Mouse (Mus musculus): ENCODE results near the gene Cngb1.

The Cngb1 gene

DNA sequence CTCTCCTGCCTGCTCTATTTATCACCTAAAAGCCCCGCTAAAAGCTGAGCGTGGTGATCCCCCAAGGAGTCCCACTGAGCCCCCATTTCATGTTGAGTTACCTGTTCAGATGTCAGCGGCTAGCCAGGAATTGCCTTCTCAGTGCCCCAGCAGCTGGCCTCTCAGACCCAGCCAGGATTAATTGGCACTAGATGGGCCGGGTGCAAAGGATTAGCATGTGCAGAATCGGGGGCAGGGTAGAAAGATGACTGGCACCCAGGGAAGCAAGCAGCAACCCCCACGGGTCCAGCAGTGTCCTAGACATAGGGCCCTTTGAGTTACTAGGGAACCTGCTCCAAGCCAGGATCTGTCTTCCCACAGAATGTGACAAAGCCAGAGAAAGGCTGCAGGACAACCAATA, at the start of gene Cngb1:
Cngb1 (minus strand) TSS at position 155 of the 400 bp plus-strand sequence.
- no peak for DNase-seq (ENCODE audit: low spot score in 2 of 2)

DNA sequence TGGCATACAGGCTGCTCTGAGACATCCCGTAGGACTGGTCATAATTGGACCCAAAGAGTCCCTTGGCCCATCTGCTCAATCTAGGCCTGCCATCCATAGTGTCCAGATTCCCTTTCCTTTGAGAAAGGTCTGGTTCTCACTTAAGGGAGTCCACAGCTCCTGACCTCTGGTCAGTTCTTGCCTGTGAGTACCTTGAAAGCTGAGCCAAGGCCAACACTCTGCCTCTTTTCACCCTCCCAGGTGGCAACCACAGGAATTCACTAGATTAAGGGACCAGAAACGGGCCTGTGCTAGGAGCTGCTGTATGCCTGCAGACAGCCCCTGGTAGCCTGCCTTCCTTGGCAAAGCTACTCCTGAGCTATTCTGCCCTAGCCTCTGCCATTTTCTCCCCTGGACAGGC, 48.2 kb upstream of the Cngb1 start:
- DNase-seq (ENCODE audit: low spot score in 2 of 2), result no peak

DNA sequence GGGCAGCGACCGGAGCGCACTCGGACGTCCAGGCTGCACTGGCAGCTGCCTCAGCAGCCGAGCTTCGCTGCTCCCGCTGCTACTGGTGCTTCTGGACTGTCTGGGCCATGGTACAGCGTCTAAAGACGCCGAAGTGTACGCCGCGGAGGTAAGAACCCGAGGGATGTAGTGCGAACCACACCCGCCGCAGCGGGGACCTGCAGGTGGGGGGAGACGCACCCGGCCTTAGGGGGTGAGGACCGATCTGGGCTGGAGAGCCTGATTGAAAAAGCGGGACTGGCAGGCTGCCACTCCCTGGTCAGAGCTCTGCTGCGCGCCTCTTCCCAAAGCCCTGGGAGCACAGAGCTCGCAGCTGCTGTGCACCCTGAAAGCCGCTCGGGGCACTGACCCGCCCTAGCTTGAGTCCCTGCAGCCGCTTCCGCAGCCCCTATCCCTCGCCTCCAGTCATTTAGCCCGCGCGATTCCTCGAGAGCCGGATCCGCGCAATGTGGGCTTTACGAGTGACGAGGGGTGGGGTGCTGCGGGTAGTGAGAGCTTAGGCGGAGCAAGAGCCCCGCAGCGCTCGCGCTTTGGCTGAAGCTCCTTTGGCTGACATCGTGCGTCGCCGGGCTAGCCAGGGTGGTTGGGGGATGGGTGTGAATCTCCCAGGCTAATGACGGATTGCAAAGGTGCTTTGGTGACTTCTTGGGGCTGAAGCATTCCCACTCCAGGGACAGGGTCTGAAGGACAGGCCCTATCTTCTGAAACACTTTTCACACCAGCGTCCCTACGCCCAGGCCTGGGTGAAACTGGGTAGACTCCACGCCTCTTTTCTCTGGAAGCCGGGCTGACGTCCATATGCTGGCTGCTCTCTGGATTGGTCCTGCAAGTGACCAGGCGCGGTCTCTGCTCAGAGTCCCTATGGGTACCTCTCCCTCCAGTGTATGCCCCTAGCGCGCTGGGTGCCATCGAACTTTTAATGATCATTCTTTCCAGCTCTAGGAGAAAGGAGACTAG, 46.8 kb upstream of the Cngb1 start:
- peak; percentile 27 to 35 for DNase-seq (ENCODE audit: low spot score in 2 of 2)

DNA sequence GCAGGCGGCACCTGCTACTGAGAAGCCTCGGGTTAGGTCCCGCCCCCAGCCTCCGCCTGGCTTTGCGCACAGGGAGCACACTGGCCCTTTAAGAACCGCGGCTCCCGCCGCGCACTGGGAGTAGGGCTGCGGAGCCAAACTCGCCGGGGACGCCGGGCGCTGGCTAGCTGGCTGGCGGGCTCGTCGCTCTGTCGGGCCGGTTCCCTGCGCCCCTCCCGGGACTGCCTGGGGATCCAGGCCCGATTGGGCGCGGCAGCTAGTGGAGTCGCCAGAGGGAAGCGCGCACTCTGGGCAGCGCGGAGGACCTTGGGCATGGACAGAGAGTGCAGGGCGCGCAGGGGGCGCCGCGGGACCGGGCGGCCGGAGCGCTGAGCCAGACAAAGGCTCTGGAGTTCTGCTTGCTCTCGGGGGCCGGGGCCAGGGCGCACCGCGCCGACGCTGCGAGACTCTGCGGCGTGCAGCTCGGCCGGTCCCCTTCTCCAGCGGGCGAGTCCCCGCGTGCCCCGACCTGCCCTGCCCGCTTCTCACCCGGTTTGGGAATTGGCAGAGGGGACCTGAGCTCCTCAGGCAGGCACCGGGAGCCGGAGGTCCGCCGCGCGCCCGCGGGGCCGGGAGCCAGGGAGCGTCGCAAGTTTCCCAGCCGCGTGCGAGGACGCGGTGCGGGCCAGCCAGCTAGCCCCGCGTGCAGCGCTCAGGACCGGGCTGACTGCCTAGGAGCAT, 45.9 kb upstream of the Cngb1 start, which contains the start of gene Mmp15:
Mmp15 (plus strand) TSS at position 118 of the 720 bp plus-strand sequence.
- peak; percentile 60 to 68 for DNase-seq (ENCODE audit: low spot score in 2 of 2)

DNA sequence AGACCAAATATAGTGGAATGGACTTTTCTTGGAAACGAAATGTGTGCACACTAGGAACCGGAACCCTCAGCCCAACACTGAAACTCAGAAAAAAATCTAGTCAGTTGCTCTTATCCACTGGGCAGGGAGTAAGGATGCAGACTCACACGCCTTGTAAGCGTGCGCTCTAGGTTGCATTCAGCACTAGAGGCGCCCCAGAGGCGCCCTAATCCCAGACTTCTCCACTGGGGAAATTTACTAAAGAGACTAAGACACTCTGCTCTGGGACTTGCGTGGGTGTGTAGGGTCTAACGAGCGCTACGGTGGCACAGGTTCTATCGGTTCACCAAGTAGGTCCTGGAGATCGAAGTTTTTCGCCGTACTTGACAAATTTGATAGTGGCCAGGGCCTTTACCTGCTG, 45.1 kb upstream of the Cngb1 start:
- DNase-seq (ENCODE audit: low spot score in 2 of 2), result peak in 1 of 2 experiments; percentile 28

DNA sequence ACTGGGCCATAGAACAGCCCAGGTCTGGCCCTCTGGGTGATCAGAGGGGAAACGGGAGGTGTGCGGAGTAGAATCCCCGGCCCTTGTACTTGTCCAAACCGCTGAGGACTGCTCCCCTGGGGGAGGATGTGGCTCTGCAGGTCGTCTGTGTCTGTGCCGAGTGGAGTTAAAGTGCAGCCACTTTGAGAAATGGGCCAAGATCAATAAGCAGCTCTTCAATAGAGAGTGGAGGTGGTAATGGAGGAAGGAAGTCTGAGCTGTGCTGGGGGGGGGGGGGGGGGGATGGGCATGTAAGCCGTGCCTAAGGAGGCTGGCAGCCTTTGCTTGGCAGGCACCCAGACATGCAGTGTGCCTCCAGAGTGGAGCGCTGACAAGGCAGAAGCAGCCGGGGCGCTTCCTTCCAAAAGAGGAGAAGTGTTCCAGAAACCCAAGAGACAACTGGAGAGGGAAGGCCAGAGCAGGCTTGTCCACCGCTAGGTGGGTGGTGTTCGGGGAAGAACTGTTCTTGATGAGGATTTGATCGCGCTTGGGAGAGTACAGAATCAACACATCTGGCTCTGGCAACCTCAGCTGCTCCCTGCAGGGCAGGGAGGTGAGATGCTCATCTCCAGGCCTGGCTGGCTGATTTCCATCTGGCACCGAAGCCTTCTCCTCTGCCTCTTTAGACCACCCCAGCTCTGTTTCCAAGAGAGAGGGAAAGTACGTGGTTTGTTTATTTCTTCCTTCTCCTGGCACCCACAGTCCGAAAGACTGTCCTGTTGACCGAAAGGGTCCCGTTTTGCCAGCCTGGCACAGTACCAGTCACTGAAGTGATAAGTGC, 42.6 kb upstream of the Cngb1 start:
- peak; percentile 78 to 83 for DNase-seq (ENCODE audit: low spot score in 2 of 2)

DNA sequence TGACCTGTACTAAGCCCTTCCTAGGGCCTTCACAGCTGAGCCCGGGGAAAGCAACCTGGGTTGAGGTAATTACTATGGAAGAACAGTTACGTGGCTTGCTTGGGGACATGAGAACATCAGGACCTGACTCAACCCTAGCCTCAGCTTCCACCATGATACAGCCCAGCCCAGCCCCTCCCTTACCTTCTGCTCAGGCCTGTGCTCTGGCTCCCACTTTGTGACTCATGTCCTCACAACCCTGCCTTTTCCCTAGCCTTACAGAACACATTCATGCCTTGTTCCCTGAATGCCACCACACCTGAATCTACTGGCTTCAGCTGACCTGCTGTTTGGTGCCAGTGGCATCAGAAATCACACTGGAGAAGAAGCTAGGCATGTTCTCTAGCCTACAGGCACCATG, 42.0 kb upstream of the Cngb1 start:
- DNase-seq (ENCODE audit: low spot score in 2 of 2), result no peak

DNA sequence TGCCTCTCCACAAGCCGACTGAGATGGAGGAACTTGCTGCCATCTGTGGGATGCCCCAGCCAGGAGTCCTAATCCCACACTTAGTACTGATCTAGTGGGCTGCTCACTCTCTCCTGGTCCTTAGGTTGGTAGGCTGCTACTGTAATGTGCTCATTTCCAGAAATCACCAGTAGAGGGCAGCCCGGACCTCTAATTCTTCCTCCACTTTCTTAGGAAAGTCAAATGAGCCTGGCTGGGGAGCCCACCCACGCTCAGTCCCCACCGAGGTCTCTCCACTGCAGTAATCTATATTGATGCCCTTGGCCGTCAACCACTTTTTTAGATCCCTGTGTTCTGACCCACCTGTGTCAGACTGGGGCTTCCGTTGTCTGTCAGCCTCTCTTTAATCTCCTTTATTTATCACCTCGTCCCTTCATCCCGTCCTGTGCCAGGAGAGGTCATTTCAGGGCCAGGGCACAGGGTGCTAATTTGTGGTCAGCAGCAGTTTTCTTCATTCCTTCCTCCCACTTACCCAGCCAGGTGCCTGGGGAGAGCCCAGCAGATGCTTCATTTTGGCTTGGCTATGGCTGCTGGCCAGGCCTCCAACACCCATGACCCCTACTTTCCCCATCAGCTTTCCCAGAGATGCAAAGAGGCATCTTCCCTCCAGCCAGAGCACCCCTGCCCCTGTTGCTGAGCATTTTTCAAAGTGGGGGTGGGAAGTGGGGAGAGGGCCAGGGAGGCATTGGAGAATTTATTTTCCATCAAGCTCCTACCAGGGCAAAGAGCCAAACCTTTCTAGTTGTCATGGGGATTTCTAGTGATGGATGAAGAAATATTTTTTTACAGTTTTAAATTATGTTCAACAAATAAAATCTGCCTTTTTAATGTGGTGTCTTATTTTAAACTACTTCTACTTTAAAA, 40.5 kb upstream of the Cngb1 start:
- DNase-seq (ENCODE audit: low spot score in 2 of 2), result peak; percentile 84 to 87

DNA sequence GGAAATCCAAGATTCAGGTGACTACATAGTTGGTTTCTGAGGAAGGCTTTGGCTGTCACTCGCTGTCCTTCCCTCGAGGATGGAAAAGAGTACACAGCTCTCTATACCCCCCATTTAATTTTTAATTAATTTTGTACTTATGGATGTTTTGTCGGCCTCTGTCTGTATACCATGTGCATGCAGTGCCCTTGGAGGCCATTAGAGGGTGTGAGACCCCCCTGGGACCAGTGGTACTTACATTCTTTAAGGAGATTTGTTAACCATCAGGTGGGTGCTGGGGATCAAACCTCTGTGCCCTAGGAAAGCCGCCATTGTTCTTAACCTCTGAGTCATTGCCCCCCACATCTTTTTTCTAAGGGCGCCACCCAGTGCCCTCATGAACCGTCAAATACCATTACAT, 38.3 kb upstream of the Cngb1 start:
- no peak for DNase-seq (ENCODE audit: low spot score in 2 of 2)

DNA sequence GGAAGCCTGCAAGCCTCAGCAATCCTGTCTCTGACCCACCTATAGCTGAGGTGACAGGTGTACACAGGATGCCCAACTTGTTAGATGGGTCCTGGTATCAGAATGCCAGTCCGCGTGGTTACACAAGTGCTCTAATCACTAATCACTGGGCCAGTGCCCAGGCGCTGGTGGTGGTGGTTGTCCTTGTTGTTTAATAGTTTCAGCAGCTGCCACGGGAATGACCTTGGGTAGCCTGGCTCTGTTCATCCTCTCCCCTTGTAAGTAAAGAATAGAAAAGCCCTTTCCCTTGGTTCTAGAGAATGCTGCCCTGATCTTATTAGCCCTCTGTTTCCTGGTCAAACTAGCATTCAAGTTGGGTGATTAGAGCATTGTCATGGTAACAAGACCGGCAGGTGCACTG, 35.3 kb upstream of the Cngb1 start:
- DNase-seq (ENCODE audit: low spot score in 2 of 2), result no peak

DNA sequence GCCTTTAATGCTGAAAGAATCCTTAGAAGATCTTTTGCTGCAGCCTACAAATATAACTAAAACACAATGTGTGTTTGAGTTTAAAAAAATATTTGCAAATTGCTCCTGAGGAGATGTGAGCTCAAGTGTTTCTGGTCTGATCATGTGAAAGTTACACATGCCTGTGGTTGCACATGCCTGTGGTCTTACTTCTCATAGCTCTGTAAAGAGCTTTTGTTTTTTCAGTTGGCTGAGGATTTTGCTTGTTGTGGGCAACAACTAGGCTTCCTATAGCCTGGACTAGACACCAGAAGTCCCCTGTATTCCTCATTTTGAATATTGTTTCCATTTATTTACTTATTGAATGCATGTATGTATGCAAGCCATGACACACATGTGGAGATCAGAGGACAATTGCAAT, 30.0 kb upstream of the Cngb1 start:
- DNase-seq (ENCODE audit: low spot score in 2 of 2), result no peak

DNA sequence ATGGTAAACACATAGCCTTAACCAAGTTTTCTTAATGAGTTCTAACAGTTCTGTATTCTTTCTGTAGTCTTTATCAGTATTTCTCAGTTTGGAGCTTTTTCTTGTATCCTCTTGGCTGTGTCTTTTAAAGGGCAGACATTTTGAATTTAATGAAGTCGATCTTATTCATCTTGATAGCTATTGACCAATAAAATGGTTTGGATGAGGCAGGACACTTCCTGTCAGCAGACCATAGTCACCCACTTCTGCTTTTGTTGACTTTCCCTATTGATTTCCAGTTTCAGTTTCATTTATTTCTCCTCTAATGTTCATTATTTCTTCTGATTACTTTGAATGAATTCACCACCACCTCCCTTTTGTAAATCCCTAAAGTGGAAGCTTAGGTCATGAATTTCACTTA, 29.3 kb upstream of the Cngb1 start:
- no peak for DNase-seq (ENCODE audit: low spot score in 2 of 2)

DNA sequence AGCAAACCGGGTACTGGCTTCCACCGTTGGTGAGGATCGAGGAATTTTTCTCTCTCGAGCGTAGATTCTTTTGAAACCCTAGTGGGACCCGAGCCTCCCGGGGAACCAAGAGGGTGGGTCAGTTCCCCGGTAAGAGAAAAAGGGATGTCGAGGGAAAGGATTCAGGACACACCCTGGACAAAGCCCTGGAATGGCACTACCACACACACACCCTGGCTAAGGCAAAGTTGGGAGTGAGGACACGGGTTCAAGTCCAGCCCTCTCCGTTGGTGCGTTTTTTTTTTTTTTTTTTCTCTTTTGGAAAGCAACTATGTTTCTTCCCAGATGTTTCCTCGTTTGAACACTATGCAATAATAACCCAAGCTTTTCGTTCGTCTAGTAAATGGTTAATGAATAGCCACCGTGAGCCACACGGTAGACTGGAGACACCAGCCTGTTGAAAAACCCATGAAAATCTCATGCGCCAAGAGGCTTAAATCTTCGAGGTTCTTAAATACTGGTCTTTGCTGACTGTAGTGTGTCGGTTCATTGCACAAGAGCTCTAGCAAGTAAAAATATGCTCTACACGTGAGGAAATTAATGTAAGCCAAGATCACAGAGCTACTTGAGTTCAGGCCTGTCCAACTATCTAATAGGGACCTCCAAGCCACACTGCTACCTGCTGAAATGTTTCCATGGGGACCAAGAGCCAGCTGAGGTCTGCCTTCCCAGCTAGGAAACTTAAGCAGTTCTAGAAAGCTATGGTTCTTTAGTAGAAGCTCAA, 26.2 kb upstream of the Cngb1 start:
- no peak for DNase-seq (ENCODE audit: low spot score in 2 of 2)

DNA sequence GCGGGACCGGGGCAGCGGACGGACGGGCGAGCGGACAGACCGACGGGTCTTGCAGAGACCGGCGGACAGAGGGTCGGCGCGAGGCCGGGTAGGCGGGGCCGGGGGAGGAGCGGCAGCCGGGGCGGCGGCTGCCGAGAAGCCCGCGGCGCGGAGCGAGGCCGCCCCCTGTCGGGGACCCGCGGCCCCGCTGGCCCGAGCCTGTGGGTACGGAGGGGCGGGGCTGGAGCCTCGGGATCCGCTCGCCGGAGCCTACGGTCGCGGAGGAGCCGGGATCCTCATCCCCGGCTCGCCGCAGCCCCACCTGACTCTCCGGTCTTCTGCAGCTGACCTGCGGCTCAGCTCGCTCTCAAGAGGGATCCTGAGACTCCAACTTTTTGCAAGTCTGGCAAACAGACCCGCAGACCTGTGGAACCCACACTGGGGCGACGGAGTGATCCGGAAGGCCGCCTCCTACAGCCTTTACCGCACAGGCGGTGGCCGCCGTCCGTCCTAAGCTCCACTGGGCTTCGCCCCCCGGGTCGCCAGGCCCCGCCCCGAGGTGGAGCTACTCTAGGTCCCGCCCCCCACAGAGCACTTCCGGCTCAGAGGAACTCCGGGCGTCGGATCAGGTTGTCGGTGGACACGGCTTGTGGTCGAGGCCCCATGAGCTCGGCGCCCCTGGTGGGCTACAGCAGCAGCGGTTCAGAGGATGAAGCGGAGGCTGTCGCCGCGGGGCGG, 25.5 kb upstream of the Cngb1 start, which contains the start of the genes Zfp319 and Usb1:
Zfp319 (minus strand) TSS at position 231 of the 717 bp plus-strand sequence.
Usb1 (plus strand) TSS at position 565 of the 717 bp plus-strand sequence.
- peak; percentile 87 to 92 for DNase-seq (ENCODE audit: low spot score in 2 of 2)

DNA sequence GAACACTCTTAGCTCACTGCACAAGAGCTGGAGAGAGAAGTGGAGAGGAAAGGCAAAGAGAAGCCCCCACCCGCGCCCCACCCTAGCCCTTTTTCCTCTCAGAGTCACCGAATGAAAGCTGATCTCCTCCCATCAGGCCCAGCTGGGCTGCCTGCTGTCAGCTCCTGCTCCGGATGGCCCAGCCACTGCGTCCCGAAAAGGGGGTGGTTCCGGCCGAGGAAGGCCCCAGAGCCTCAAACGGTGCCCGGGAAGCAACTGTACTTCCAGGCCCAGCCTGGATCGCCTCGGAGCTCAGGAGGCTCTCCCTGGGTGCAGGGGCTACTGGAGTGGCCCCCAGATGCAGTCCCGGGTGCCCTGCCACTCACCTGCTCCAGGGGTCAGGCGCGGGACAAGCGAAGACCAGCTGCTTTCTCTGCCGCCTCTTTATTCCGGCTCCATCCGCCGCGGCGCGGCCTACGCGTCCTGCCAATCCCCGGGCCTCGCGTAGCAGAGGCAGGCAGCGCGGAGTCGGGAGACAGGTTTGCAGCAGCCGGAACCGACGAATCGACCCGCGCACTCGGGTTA, 24.9 kb upstream of the Cngb1 start:
- no peak for DNase-seq (ENCODE audit: low spot score in 2 of 2)

DNA sequence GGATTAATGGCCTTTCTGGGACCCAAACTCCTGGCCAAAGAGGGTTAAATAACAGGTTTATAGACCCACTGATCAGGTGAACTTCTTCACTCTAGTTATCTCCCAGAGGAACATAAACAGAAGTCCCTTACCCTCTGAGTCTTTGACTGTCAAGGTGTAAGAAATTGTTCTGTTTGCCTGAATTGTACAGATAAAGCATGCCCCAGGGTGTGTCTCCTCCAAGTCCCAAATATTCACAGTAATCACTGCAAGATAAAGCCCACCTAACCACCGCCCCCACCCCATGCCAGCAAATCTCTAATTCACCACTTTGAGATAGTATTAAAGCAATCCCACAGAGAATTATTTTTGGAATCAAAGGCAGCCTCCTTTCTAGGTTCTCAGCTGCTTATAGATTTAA, 24.0 kb upstream of the Cngb1 start:
- DNase-seq (ENCODE audit: low spot score in 2 of 2), result no peak

DNA sequence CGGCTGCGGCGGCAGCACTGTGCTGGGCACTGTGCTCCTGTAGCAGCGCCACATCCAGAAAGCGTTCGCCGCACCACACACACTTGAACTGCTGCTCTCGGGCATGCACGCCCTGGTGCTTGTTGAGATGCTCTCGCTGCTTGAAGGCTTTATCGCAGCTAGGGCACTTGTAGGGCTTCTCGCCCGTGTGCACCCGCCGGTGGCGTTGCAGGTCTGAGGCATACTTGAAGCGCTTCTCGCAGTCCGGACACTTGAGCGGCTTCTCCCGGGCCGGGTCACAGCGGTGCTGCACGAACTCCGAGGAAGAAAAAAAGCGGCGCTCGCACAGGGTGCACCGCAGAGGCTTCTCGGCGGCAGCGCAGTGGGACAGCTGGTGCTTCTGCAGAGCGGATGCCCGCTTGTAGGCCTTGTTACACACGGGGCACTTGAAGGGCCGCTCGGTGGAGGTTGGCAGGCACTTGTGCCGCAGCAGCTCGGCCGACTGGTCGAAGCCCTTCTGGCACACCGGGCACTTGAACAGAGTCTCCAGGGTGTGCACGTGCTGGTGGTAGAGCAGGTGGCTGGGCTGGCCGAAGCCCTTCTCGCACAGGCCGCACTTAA, 21.6 kb upstream of the Cngb1 start:
- no peak for DNase-seq (ENCODE audit: low spot score in 2 of 2)

DNA sequence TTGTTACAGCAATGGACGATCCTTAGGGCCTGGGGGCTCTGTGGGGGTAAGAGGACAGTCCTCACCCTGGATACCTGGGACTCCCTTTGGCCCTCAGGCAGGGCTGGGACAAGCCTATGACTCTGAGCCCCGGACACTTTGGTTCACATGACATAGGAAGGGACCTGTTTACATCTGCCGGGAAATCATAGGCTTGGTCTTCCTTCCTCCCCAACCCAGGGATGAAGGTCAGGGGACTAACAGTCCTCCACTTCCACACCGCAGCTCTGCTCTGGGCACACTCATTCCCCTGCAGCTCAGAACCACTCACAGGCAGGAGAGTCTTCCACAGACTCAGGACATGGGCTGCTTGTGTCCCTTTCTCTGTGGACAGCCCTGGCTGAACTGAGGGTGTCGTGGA, 20.4 kb upstream of the Cngb1 start:
- no peak for DNase-seq (ENCODE audit: low spot score in 2 of 2)
